Mouse (Mus musculus) small intestine, adult 2 months (tissue): Measurements from ENCODE around the gene Atp6v1g3.

Experiments
- CTCF ChIP-seq: fragments of 200-500 bp; IDR thresholded peaks from 2 replicates; pipeline ENCODE4 v1.5.1; 2012; ENCODE audit warnings: low read depth, mild to moderate bottlenecking, control low read depth, inconsistent platforms, low read length, moderate library complexity, mixed read lengths; ENCODE audit not compliant: insufficient replicate concordance, insufficient read length; ENCODE audit errors: extremely low read depth
- POLR2A ChIP-seq: fragments of 200-500 bp; IDR thresholded peaks from 2 replicates; pipeline ENCODE4 v1.6.1; 2012; ENCODE audit warnings: low read depth, mild to moderate bottlenecking, control low read depth, inconsistent platforms, low read length, moderate library complexity

- TF ChIP-seq CTCF (no peak), POLR2A (no peak)
Measured at GRCm38 (mm10) chr1:138326091-138326490, 52.6 kb downstream of the Atp6v1g3 start.
